Mouse (Mus musculus) heart, postnatal 0 days (tissue): ENCODE results near the gene Plpp1.

Source experiments
- CTCF ChIP-seq: IDR thresholded peaks from 2 replicates; pipeline ENCODE4 v1.5.1; 2016; ENCODE audit warnings: antibody characterized with exemption, control low read depth, low read depth
- EP300 ChIP-seq: IDR thresholded peaks from 2 replicates; pipeline ENCODE4 v1.6.1; 2016; ENCODE audit warnings: antibody characterized with exemption, low read depth

GRCm38 (mm10) chr13:112840241-112841087 lies 39.9 kb downstream of the Plpp1 start:
- TF ChIP-seq CTCF (no peak), EP300 (no peak)
